Mouse (Mus musculus) forebrain, embryonic 10.5 days (tissue): ENCODE measurements around the gene Mrpl19. TPM values are rescaled to one million over a fixed set of nuclear protein-coding genes. Genes with fewer than 3 reads are reported as not detected.

ENCODE experiments used
- DNase-seq: peaks from one replicate; pipeline ENCODE4 v3.0.0-alpha.2; 2017; ENCODE audit warnings: low spot score; ENCODE audit errors: extremely low spot score
- H3K27ac ChIP-seq: fragments of 300-500 bp; sonication (generic); 2 replicates; pipeline ENCODE4 v1.5.1; 2016; ENCODE audit warnings: mild to moderate bottlenecking
- H3K27me3 ChIP-seq: fragments of 300-500 bp; sonication (generic); 2 replicates; pipeline ENCODE4 v1.6.1; 2016; ENCODE audit warnings: mild to moderate bottlenecking; ENCODE audit not compliant: poor library complexity, severe bottlenecking
- H3K36me3 ChIP-seq: fragments of 300-500 bp; sonication (generic); replicated peaks from 2 replicates; pipeline ENCODE4 v1.6.1; 2016; ENCODE audit warnings: mild to moderate bottlenecking, moderate library complexity
- H3K4me1 ChIP-seq: fragments of 300-500 bp; sonication (generic); 2 replicates; pipeline ENCODE4 v1.6.1; 2016
- H3K4me3 ChIP-seq: fragments of 300-500 bp; sonication (generic); 2 replicates; pipeline ENCODE4 v1.5.1; 2016; ENCODE audit warnings: mild to moderate bottlenecking, moderate library complexity
- H3K9me3 ChIP-seq: fragments of 300-500 bp; sonication (generic); 2 replicates; pipeline ENCODE4 v1.6.1; 2016; ENCODE audit warnings: mild to moderate bottlenecking, moderate library complexity
- WGBS: fragments of 180-500 bp; shearing (Covaris S2); methylation state at CpG from one replicate; pipeline ENCODE4 v1.1.7; 2016; 5-methylcytosine and 5-hydroxymethylcytosine counted together
- polyA plus RNA-seq: library from polyadenylated mRNA; unstranded; fragments of >200 nt; fragmentation: Nextera tagmentation; extraction: Ambion mirVana; gene quantifications from 2 replicates; pipeline ENCODE4 v1.2.1, GENCODE M21; 2016

Mrpl19 gene
- 65.8 and 68.6 TPM in 2 replicates for polyA plus RNA-seq

GRCm38 (mm10) chr6:81965296-81966067, at the start of gene Mrpl19:
Gene Mrpl19, minus strand, starts transcription at chr6:81965958.
- WGBS = under 1% methylated on average over 44 of the region's 44 CpGs
- H3K27me3 ChIP-seq = no peaks in the 10 kb centered on the region
- DNase-seq = peak; percentile 87
- peak within 1 kb of the TSS; percentile 87 for H3K27ac ChIP-seq
- peaks cover 36% of the 10 kb centered on the region for H3K36me3 ChIP-seq
- H3K9me3 ChIP-seq = no peaks in the 10 kb centered on the region
- peaks cover 10% of the 10 kb centered on the region for H3K4me1 ChIP-seq
- peak within 1 kb of the TSS; percentile 87 for H3K4me3 ChIP-seq

DNA sequence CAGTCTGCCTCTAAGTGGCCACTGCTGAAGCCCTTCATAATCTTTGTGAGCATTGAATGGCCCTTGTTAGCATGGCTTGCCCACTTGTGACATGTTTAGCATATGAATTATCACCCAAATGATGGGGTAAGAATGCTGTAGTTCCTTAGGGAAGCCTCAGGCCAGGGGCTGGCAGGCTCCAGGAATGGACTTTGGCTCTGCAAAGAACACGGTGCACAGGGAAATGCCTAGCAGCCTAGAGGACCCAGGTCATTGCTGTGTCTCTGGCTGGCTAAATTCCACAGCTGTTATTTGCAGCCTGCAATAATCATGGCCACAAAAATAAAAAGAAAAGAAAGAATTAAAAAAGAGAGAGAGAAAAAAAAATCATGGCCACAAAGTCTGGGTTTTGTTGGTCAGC, 46.6 kb upstream of the Mrpl19 start:
- no peak for DNase-seq
- H3K4me3 ChIP-seq = no peak overlapping the region
- H3K9me3 ChIP-seq = no peaks in the 10 kb centered on the region
- H3K27me3 ChIP-seq = no peaks in the 10 kb centered on the region
- 73% methylated on average over 1 of the region's 1 CpGs for WGBS
- H3K27ac ChIP-seq = no peak overlapping the region
- H3K4me1 ChIP-seq = 0 out of 2 replicates have a peak, but pooled peaks cover 7% of the 10 kb centered on the region
- no peaks in the 10 kb centered on the region for H3K36me3 ChIP-seq

DNA sequence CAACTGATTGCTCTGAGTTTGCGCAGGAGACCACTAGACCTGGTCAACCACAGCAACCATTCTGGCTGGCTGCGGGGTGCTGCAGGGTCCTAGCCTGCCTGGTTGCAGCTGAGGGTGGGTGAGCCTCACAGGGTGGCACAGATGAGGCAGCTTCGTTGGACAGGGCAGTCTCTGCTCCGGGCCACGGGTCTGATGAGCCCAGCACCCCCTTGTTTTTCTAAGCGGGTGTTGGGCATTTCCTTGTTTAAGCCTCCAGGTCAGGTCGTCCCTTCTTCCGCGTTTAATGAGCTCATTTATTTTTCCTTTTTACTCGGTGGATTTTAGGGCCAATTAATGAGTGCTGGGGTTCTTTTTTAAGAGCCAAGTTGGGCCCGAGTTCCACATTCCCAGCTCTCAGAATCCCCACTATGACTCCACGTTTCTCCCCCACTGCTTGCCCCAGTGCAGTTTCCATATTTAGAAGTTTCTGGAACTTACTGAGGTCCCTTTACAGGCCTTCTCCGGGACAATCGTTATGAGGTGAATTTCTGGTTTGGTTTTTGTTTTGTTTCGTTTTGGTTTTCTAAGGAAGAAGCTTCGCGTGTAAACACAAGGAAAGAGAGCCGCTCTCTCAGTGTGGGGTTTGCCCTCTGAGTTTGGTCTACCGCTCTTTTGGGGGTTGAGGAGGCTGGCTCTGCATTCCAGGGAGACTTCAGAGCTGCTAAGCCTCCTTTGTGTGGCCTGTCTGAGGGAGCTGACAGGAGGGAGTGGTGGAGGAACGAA, 24.5 kb upstream of the Mrpl19 start:
- peaks cover 31% of the 10 kb centered on the region for H3K27me3 ChIP-seq
- H3K4me3 ChIP-seq = no peak overlapping the region
- DNase-seq = no peak
- no peaks in the 10 kb centered on the region for H3K36me3 ChIP-seq
- 29% methylated on average over 20 of the region's 20 CpGs for WGBS
- no peaks in the 10 kb centered on the region for H3K9me3 ChIP-seq
- H3K27ac ChIP-seq = peak overlapping the region; percentile 58
- peaks cover 30% of the 10 kb centered on the region for H3K4me1 ChIP-seq

DNA sequence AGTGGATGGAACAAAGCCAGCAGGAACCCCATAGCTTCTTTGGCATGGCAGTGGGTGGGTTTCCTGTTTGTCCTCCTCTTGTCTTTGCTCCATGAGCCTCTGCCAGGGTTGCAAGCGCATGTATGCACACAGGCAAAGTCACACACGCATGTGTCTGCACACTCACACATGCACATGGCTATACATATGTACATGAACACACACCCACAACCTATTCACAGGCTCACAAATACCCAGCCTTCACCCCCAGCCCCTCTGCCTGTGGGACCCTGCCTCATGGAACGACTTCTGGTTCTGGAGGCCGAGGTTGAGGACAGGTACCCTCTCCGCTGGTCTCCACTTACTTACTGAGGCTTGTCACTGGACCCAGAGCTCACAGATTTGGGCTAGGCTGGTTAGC, 22.6 kb upstream of the Mrpl19 start:
- Histone ChIP-seq H3K4me1 (peaks cover 35% of the 10 kb centered on the region), H3K36me3 (no peaks in the 10 kb centered on the region), H3K9me3 (no peaks in the 10 kb centered on the region), H3K27ac (no peak overlapping the region), H3K4me3 (no peak overlapping the region), H3K27me3 (peaks cover 31% of the 10 kb centered on the region)
- 93% methylated on average over 5 of the region's 5 CpGs for WGBS
- no peak for DNase-seq

DNA sequence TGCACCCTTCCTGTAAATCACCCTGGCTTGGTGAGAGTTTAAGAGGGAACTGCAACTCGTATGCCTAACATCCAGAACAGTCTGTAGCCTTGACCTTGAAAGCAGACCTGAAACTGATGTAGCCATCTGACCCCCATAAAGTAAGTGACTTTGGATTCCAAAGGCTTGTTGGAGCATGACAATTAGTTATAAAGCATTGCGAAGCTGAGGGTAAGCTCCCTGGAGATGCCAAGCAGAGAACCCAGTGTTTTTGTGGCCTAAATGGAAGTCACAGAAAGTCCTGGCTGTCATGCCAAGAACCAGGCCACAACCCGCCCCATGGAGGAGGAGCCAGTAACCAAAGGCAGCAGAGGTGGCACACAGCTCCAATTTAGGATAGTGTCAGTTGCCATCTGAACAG, 21.8 kb upstream of the Mrpl19 start:
- H3K27me3 ChIP-seq = peaks cover 31% of the 10 kb centered on the region
- peak overlapping the region; percentile 79 for H3K27ac ChIP-seq
- H3K36me3 ChIP-seq = no peaks in the 10 kb centered on the region

DNA sequence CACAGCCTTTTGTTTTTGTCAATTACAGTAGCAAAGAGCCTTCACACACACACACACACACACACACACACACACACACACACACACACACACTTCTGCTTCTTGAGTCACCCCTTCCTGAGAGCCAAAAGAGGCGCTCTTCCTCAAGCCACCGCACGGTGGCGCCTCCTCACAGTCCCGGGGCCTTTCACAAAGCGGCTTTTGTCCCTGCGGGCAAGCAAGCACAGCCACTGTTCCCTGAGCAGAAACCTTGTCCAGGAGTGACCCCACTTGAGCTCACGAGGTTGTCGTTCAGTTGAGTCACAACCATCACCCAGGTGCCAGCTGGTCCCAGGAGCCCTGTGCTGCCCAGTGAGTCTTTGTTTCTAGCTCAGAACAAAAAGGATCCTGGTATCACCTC, 21.3 kb upstream of the Mrpl19 start:
- peak; percentile 81 for DNase-seq
- peaks cover 35% of the 10 kb centered on the region for H3K4me1 ChIP-seq
- H3K27ac ChIP-seq = peak overlapping the region; percentile 79
- 1% methylated on average over 9 of the region's 9 CpGs for WGBS
- no peak overlapping the region for H3K4me3 ChIP-seq
- H3K9me3 ChIP-seq = no peaks in the 10 kb centered on the region
- H3K27me3 ChIP-seq = peaks cover 31% of the 10 kb centered on the region
- no peaks in the 10 kb centered on the region for H3K36me3 ChIP-seq

More for the DNA sequence above, 21.8 kb upstream of the Mrpl19 start:
- Histone ChIP-seq H3K9me3 (no peaks in the 10 kb centered on the region), H3K4me1 (peaks cover 35% of the 10 kb centered on the region), H3K4me3 (no peak overlapping the region)
- no peak for DNase-seq
- WGBS = 72% methylated on average over 3 of the region's 3 CpGs

DNA sequence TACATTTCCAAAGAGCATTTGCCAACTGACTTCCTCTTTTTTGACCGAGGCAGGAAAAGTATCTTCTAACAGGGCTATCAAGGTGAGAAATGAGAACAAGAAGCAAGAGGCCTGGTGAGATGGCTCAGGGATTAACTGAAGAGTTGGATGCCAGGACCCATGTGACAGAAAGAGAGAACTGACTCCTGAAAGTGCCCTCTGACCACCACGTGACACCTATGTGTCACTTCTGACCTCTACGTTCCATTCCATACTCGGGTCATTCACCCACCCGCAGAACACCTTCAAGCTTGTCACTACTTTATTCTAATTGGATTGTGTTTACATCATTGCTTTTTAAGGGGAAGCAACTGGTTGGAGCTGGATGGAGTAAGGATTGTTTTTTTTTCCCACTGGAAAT, 20.8 kb upstream of the Mrpl19 start:
- Histone ChIP-seq H3K4me1 (peaks cover 35% of the 10 kb centered on the region), H3K27me3 (peaks cover 31% of the 10 kb centered on the region), H3K4me3 (no peak overlapping the region), H3K27ac (no peak overlapping the region), H3K9me3 (no peaks in the 10 kb centered on the region), H3K36me3 (no peaks in the 10 kb centered on the region)
- WGBS = 63% methylated on average over 5 of the region's 5 CpGs
- no peak for DNase-seq

DNA sequence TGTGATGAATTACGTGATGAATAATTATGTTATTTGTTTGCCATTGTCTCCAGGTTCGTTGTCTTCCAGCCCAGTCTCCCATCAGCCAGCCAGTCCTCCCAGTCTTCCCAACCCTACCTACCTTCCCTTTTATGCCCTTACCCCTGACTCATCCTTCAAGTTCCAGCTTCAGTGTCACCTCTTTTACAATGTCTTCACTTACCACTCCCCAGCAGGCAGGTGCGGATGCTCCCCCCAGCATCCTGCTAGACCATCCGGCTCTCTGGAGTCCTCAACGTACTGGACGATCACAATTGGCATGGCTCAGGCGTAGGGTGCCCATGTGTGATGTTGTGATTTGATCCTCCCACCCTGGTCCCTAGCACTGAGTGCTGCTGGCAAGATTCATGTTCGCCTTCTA, 20.4 kb upstream of the Mrpl19 start:
- no peak for DNase-seq

GRCm38 (mm10) chr6:81979286-81979685, 13.5 kb upstream of the Mrpl19 start:
- Histone ChIP-seq H3K27ac (no peak overlapping the region), H3K4me3 (no peak overlapping the region), H3K4me1 (0 out of 2 replicates have a peak, but pooled peaks cover 3% of the 10 kb centered on the region), H3K27me3 (no peaks in the 10 kb centered on the region), H3K36me3 (no peaks in the 10 kb centered on the region), H3K9me3 (no peaks in the 10 kb centered on the region)
- WGBS = 90% methylated on average over 4 of the region's 4 CpGs
- DNase-seq = no peak

More for the DNA sequence above, 20.4 kb upstream of the Mrpl19 start:
- Histone ChIP-seq H3K9me3 (no peaks in the 10 kb centered on the region), H3K27ac (no peak overlapping the region), H3K27me3 (peaks cover 26% of the 10 kb centered on the region), H3K4me1 (peaks cover 35% of the 10 kb centered on the region), H3K36me3 (no peaks in the 10 kb centered on the region), H3K4me3 (no peak overlapping the region)
- 91% methylated on average over 8 of the region's 8 CpGs for WGBS

DNA sequence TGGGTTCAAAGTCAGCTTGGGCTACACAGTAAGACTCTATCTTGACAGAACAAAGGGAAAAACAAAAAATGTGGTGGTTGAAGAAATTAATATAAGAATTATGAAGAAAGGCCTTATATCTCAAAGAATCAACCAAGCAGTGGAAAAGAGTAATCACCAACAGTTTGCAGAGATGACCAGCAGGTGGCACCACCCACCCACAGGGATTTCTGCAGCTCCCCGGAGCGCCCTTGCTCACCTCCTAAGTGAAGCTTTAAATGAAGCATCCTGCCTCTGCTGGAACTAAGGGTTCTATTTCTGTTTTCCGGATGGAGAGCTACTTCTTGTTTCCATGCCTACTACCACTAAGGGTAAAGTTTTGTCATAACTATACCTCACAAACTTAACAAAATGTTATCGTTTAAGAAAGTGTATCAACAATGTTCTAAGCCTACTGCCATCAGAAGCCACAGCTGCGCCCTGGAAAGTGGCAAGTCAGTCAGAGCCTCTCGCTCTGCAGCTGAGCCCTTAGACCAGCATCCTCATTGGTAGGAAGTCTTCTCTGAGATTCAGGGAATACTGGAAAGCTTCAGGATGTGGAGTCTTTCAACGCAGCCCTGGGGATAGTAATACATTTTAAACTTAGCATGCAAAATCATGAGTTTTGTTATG, 10.3 kb upstream of the Mrpl19 start:
- Histone ChIP-seq H3K4me1 (no peaks in the 10 kb centered on the region), H3K9me3 (no peaks in the 10 kb centered on the region)
- WGBS = 42% methylated on average over 7 of the region's 7 CpGs

GRCm38 (mm10) chr6:81972595-81972994, 6.8 kb upstream of the Mrpl19 start:
- DNase-seq = no peak
- H3K9me3 ChIP-seq = no peaks in the 10 kb centered on the region
- H3K27ac ChIP-seq = no peak overlapping the region
- H3K4me3 ChIP-seq = no peak overlapping the region
- H3K4me1 ChIP-seq = no peaks in the 10 kb centered on the region
- no peaks in the 10 kb centered on the region for H3K27me3 ChIP-seq
- 88% methylated on average over 8 of the region's 8 CpGs for WGBS
- H3K36me3 ChIP-seq = no peaks in the 10 kb centered on the region

More for the DNA sequence above, 10.3 kb upstream of the Mrpl19 start:
- peak; percentile 71 for DNase-seq
- no peaks in the 10 kb centered on the region for H3K27me3 ChIP-seq
- no peak overlapping the region for H3K27ac ChIP-seq
- H3K36me3 ChIP-seq = no peaks in the 10 kb centered on the region
- no peak overlapping the region for H3K4me3 ChIP-seq

DNA sequence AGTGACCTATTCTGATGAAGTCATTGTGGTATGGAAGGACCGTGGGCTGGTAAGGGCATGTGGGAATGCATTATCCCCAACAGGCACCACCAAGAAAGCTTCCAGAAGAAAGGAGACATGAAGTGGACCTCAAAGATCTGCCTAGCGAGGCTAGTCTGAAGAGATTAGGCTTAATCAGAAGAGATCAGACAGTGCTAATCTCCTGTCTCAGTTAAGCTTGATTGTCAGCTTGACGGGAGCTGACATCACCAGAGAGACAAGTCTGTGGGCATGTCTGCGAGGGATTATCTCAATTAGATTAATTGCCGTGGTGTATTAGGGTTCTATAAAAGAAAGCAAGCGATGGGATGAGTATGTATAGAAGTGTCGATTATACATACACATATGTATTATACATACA, 5.4 kb upstream of the Mrpl19 start:
- no peaks in the 10 kb centered on the region for H3K4me1 ChIP-seq
- H3K36me3 ChIP-seq = no peaks in the 10 kb centered on the region
- no peak overlapping the region for H3K4me3 ChIP-seq
- no peak for DNase-seq
- no peak overlapping the region for H3K27ac ChIP-seq
- WGBS = 57% methylated on average over 7 of the region's 7 CpGs
- no peaks in the 10 kb centered on the region for H3K9me3 ChIP-seq
- no peaks in the 10 kb centered on the region for H3K27me3 ChIP-seq
